ENCODE assay signal across 8 mouse cellular contexts in the genomic region with DNA sequence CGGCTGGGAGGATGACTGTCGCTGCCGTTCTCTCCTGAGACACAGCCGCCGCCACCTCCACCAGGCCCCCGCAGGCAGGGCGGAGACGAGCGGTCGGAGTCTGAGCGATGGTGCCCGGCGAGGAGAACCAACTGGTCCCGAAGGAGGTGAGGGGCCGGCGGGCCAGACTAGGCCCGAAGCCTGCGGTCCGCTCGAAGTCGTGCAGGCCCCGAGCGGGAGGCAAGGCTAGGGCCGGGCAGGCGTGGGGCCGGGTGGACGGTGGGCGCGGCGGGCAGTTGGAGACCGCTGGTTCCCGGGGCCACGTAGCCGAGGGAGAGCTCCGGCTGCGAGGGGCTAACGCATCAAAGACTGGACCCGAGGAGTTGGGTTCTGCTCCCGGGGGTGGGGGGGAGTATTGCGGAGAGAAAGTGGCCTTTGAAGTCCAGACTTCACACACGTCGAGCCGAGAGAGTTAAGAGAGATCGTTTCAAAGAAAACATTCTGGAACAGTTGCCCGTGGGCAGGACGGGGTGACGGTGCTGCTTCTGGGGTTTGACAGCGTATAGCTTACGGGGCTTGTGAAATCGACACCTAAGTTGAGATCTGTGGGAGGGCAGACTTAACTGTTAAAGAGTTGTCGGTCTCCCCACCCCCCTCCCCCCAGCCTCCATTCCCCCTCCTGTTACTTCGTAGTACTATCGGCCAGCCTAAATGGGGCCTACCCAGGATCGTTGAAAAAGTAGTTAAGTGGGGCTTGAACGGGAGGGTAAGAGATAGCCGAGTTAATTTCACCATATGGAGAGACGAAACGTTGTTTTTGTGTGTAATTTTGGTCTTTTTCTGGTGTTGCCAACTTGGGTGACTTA. TPM values are rescaled to one million over a fixed set of nuclear protein-coding genes. Genes with fewer than 3 reads are reported as not detected.
DNase-seq lines count a peak whose midpoint lies in the region; ATAC-seq and TF ChIP-seq lines count a peak whose summit lies in the region.

No protein-coding gene starts in this region.

- no peak for TF ChIP-seq CTCF in G1E (IDR thresholded peaks at IDR 0.05; ENCODE audit: low read depth, low read length)
- TF ChIP-seq CTCF in olfactory bulb, adult 2 months (IDR thresholded peaks at IDR 0.05; ENCODE audit: insufficient read depth, low read depth, low read length) = no peak

- TF ChIP-seq POLR2A in olfactory bulb, adult 2 months (IDR thresholded peaks at IDR 0.05; ENCODE audit: insufficient read depth, low read depth, low read length) = no peak

- H3K27ac ChIP-seq in hindbrain, embryonic 10.5 days = peak overlapping the region; percentile 100
- peak overlapping the region; percentile 89 for H3K27ac ChIP-seq in liver, embryonic 16.5 days (ENCODE audit: low read length)
- H3K27ac ChIP-seq in olfactory bulb, adult 2 months (ENCODE audit: insufficient read depth, low read depth, low read length) = peak overlapping the region; percentile 68

- H3K4me3 ChIP-seq in G1E (ENCODE audit: low read depth, low read length) = peak overlapping the region; percentile 89
- peak overlapping the region; percentile 96 for H3K4me3 ChIP-seq in hindbrain, embryonic 10.5 days
- H3K4me3 ChIP-seq in liver, embryonic 16.5 days (ENCODE audit: low read depth, low read length) = peak overlapping the region; percentile 80
- H3K4me3 ChIP-seq in olfactory bulb, adult 2 months (ENCODE audit: insufficient read depth, low read depth, low read length) = peak overlapping the region; percentile 58

- H3K9ac ChIP-seq in liver, embryonic 16.5 days (ENCODE audit: low read depth, low read length) = peak overlapping the region; percentile 89

- no peaks in the 10 kb centered on the region; the same call in 1 of the 2 replicates for H3K27me3 ChIP-seq in G1E (ENCODE audit: insufficient read depth, low read length)
- H3K27me3 ChIP-seq in hindbrain, embryonic 10.5 days (ENCODE audit: insufficient read depth, poor library complexity, severe bottlenecking) = no peaks in the 10 kb centered on the region
- no peaks in the 10 kb centered on the region for H3K27me3 ChIP-seq in liver, embryonic 16.5 days (ENCODE audit: control insufficient read depth, insufficient read depth, low read depth, low read length)

- peak overlapping the region; percentile 97 for H3K4me2 ChIP-seq in liver, embryonic 16.5 days (ENCODE audit: low read depth, low read length)

- H3K36me3 ChIP-seq in G1E (replicated peaks) = peaks cover 4% of the 10 kb centered on the region
- peaks cover 7% of the 10 kb centered on the region; the same call in 1 of the 2 replicates for H3K36me3 ChIP-seq in hindbrain, embryonic 10.5 days
- H3K36me3 ChIP-seq in liver, embryonic 16.5 days (ENCODE audit: control insufficient read depth, insufficient read depth) = no peaks in the 10 kb centered on the region

- no peaks in the 10 kb centered on the region for H3K9me3 ChIP-seq in G1E (replicated peaks)
- no peaks in the 10 kb centered on the region for H3K9me3 ChIP-seq in hindbrain, embryonic 10.5 days
- no peaks in the 10 kb centered on the region for H3K9me3 ChIP-seq in liver, embryonic 16.5 days (replicated peaks; ENCODE audit: control insufficient read depth, low read length)

- ATAC-seq in G1E (ENCODE audit: extremely low read depth, insufficient number of reproducible peaks, low FRiP score, poor library complexity, severe bottlenecking) = peak; percentile 46
- ATAC-seq in liver, embryonic 16.5 days (ENCODE audit: low read depth) = peak; percentile 79

- peak; percentile 4 to 33 for DNase-seq in layer of hippocampus, adult 18-20 months (ENCODE audit: low spot score in 2 of 2)
- no peak for DNase-seq in layer of hippocampus, adult 9-11 months
- peak; percentile 61 for DNase-seq in G1E (ENCODE audit: low spot score)
- DNase-seq in embryo, embryonic 11 days = peak; percentile 64
- DNase-seq in hindbrain, embryonic 10.5 days (ENCODE audit: low spot score) = no peak
- no peak for DNase-seq in cerebellum, adult 11-12 months

- WGBS in hindbrain, embryonic 10.5 days = under 1% methylated on average over 58 of the region's 58 CpGs
- WGBS in liver, embryonic 16.5 days (ENCODE audit: insufficient replicate concordance) = under 1% methylated on average over 58 of the region's 58 CpGs
- WGBS in olfactory bulb, adult 2 months = under 1% methylated on average over 58 of the region's 58 CpGs

- peaks cover 32% of the 10 kb centered on the region for H3K4me1 ChIP-seq in G1E (ENCODE audit: insufficient read depth, low read depth, low read length)
- peaks cover 34% of the 10 kb centered on the region for H3K4me1 ChIP-seq in hindbrain, embryonic 10.5 days (replicated peaks)
- H3K4me1 ChIP-seq in liver, embryonic 16.5 days (ENCODE audit: control insufficient read depth, low read depth, low read length) = peaks cover 22% of the 10 kb centered on the region
- H3K4me1 ChIP-seq in olfactory bulb, adult 2 months (ENCODE audit: control insufficient read depth, insufficient read depth, low read length) = peaks cover 6% of the 10 kb centered on the region

RNA-seq across cellular contexts. Expression of a gene that starts 0.5 kb away (rescaled TPM):
- total RNA-seq in layer of hippocampus, adult 18-20 months (2021) = 10 to 100 TPM; 66.1 to 69.3 TPM
- 78.0 and 88.4 TPM in 2 replicates for total RNA-seq in G1E (2014; fragmentation: Nextera tagmentation)
- total RNA-seq in G1E (2017) = 82.0 and 95.9 TPM in 2 replicates
- 5.6 and 6.4 TPM in 2 replicates for polyA plus RNA-seq in G1E (2012)
- polyA plus RNA-seq in hindbrain, embryonic 10.5 days (2016; fragmentation: Nextera tagmentation; extraction: Ambion mirVana) = 70.9 and 82.0 TPM in 2 replicates
- polyA plus RNA-seq in liver, embryonic 16.5 days (2015; fragmentation: Nextera tagmentation; extraction: Ambion mirVana) = 18.6 and 19.9 TPM in 2 replicates
- polyA plus RNA-seq in olfactory bulb, adult 2 months (2012; ENCODE audit: insufficient read depth, insufficient read length, low replicate concordance, missing spikeins) = 72.2 TPM in 1 of 2 replicates, not detected in the other

Comparison
In these comparisons a context has a peak if more than half of its experiments do, and no peak if none do; other contexts are left out.
1. DNase-seq: peak in layer of hippocampus, adult 18-20 months (2 of 2), G1E (single experiment) and embryo, embryonic 11 days (single experiment); none in layer of hippocampus, adult 9-11 months (single experiment), hindbrain, embryonic 10.5 days (single experiment) and cerebellum, adult 11-12 months (single experiment).
2. Peak in every context shown above with its lines, with median percentiles within 50 percentile points of each other: H3K4me3 ChIP-seq and H3K27ac ChIP-seq.